Mouse (Mus musculus) lung, postnatal 0 days (tissue): ENCODE data around the gene Ccpg1. TPM values are rescaled to one million over a fixed set of nuclear protein-coding genes. Genes with fewer than 3 reads are reported as not detected.
A peak's percentile ranks its signal among the peaks of the same experiment; 100 is the strongest.

Experiments
- ATAC-seq: fragments of 200-750 bp; cut with Nextera tagmentation; 2 replicates; pipeline ENCODE4 v1.8.0; 2017; ENCODE audit warnings: moderate library complexity
- DNase-seq: peaks from one replicate; pipeline ENCODE4 v3.0.0-alpha.2; 2016; ENCODE audit warnings: low spot score
- H3K27ac ChIP-seq: fragments of 300-500 bp; sonication (generic); 2 replicates; pipeline ENCODE4 v1.5.1; 2014; ENCODE audit warnings: antibody characterized with exemption, mild to moderate bottlenecking, low read length, mixed read lengths
- H3K27me3 ChIP-seq: fragments of 300-500 bp; sonication (generic); replicated peaks from 2 replicates; pipeline ENCODE4 v1.6.1; 2014; ENCODE audit warnings: low read length, mixed read lengths; ENCODE audit not compliant: insufficient read depth
- H3K36me3 ChIP-seq: fragments of 300-500 bp; sonication (generic); 2 replicates; pipeline ENCODE4 v1.6.1; 2014; ENCODE audit warnings: low read length, mixed read lengths; ENCODE audit not compliant: insufficient read depth
- H3K4me1 ChIP-seq: fragments of 300-500 bp; sonication (generic); 2 replicates; pipeline ENCODE4 v1.6.1; 2014; ENCODE audit warnings: antibody characterized with exemption, low read depth, low read length, mixed read lengths; ENCODE audit not compliant: insufficient read depth
- H3K4me2 ChIP-seq: fragments of 300-500 bp; sonication (generic); replicated peaks from 2 replicates; pipeline ENCODE4 v1.6.1; 2014; ENCODE audit warnings: low read depth, mild to moderate bottlenecking, low read length, moderate library complexity, mixed read lengths
- H3K4me3 ChIP-seq: fragments of 300-500 bp; sonication (generic); 2 replicates; pipeline ENCODE4 v1.5.1; 2014; ENCODE audit warnings: low read depth, low read length
- H3K9ac ChIP-seq: fragments of 300-500 bp; sonication (generic); replicated peaks from 2 replicates; pipeline ENCODE4 v1.6.1; 2014; ENCODE audit warnings: low read depth, mild to moderate bottlenecking
- H3K9me3 ChIP-seq: fragments of 300-500 bp; sonication (generic); 2 replicates; pipeline ENCODE4 v1.6.1; 2016; ENCODE audit warnings: low read length, mixed read lengths
- CTCF ChIP-seq: IDR thresholded peaks from 2 replicates; pipeline ENCODE4 v1.5.1; 2016; ENCODE audit warnings: antibody characterized with exemption, mild to moderate bottlenecking
- EP300 ChIP-seq: IDR thresholded peaks from 2 replicates; pipeline ENCODE4 v1.6.1; 2016; ENCODE audit warnings: antibody characterized with exemption, mild to moderate bottlenecking, control low read depth
- WGBS: fragments of 180-500 bp; shearing (Covaris S2); extraction: QIAGEN DNeasy Blood & Tissue Kit; methylation state at CpG from one replicate; pipeline ENCODE4 v1.1.7; 2014; 5-methylcytosine and 5-hydroxymethylcytosine counted together
- polyA plus RNA-seq: library from polyadenylated mRNA; unstranded; fragments of >200 nt; fragmentation: Nextera tagmentation; extraction: Ambion mirVana; gene quantifications from 2 replicates; pipeline ENCODE4 v1.2.1, GENCODE M21; 2015

Gene Ccpg1
- polyA plus RNA-seq = 56.0 and 62.6 TPM in 2 replicates

DNA sequence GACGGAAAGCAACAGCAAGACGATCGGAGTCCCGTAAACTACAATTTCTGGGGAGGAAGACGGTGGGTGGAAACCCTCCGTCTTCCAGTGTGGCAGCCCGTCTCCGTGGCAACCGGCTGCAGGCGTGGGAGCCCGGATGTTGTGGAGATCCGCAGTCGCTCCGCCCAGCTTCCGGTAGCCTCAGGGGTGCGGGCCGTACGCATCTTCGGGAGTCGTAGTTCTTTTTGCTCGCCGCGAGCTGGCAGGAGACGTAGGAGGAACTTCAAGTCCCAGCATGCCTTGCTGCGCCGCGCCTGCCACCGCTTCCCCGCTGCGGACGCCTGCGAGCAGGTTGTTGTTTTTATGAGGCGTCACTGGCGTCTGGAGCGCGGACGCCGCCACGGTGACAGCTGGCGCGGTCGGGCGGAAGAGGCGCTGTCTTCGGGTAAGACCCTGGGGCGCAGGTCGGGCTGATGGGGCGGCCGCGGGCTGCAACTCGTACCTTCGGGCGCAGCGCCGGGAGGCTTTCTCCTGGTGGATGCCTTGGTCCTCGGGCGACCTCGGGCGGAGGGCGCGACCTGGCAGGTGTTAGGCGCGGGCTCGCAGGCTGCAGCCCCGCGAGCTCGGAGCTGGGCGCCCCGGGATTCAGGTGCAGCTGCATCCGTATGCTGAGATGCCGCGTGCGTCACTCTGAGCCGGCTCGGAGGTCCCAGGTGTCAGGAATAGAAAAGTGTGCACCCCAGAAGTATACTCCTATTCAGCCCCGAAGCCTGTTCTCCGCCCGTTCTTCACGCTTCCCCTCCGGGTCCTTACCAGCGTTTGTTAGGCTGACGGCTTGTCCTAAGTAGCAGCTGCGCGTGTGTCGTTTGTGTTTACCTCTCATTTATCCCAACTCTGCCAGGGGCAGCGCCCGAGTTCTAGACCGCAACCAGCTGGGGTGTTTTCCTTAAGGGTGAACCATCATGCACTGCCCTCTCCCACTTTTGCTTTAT lies at the start of gene Ccpg1, which contains the start of gene Ccpg1os:
Gene Ccpg1, plus strand, starts transcription at position 180 of the 971 bp plus-strand sequence.
Gene Ccpg1os, minus strand, starts transcription at position 133 of the 971 bp plus-strand sequence.
- H3K27me3 ChIP-seq = no peaks in the 10 kb centered on the region
- H3K4me2 ChIP-seq = peak within 1 kb of the TSS; percentile 82
- DNase-seq (peak; percentile 99), ATAC-seq (peak; percentile 100)
- no peaks in the 10 kb centered on the region for H3K36me3 ChIP-seq
- no peak for TF ChIP-seq EP300
- TF ChIP-seq CTCF = peak; percentile 46
- peak within 1 kb of the TSS; percentile 86 for H3K4me3 ChIP-seq
- peaks cover 13% of the 10 kb centered on the region for H3K4me1 ChIP-seq
- H3K9ac ChIP-seq = peak within 1 kb of the TSS; percentile 73
- peak within 1 kb of the TSS; percentile 74 for H3K27ac ChIP-seq
- H3K9me3 ChIP-seq = no peaks in the 10 kb centered on the region
- WGBS = under 1% methylated on average over 88 of the region's 88 CpGs

DNA sequence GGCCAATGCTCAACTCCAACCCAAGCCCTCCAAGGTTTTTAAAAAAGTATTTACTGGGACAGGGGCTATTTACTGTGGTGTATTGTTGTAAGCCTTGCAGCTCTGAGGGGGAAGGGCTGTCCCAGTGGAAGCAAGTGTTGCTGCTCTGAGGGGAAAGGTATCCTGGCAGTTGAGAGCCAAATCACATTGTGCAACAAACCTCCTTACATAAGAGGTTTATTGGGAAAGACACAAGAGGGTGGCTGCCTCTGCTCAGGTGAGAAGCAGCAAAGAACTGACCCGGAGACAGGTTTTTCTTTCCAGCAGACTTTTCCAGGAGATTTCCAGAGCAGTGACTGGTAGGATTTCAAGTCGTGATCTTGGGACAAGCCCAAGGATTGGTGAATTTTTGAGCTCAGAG lies 48.9 kb upstream of the Ccpg1 start:
- 62% methylated on average over 2 of the region's 2 CpGs for whole genome bisulfite sequencing
- no peaks in the 10 kb centered on the region for H3K9me3 ChIP-seq
- H3K4me2 ChIP-seq = no peak overlapping the region
- no peak overlapping the region; the same call in 1 of the 2 replicates for H3K27ac ChIP-seq
- no peak for TF ChIP-seq CTCF
- TF ChIP-seq EP300 = no peak
- no peak overlapping the region for H3K9ac ChIP-seq
- H3K27me3 ChIP-seq = no peaks in the 10 kb centered on the region
- H3K4me1 ChIP-seq = no peaks in the 10 kb centered on the region
- H3K36me3 ChIP-seq = no peaks in the 10 kb centered on the region
- no peak overlapping the region for H3K4me3 ChIP-seq
- DNase-seq = peak; percentile 74
- peak; percentile 89 for ATAC-seq

GRCm38 (mm10) chr9:72943424-72943823 lies 41.8 kb upstream of the Ccpg1 start:
- Histone ChIP-seq H3K9ac (no peak overlapping the region), H3K4me2 (no peak overlapping the region), H3K4me1 (no peaks in the 10 kb centered on the region), H3K4me3 (no peak overlapping the region), H3K9me3 (no peaks in the 10 kb centered on the region), H3K36me3 (no peaks in the 10 kb centered on the region), H3K27ac (no peak overlapping the region), H3K27me3 (no peaks in the 10 kb centered on the region)
- no peak for ATAC-seq
- 53% methylated on average over 3 of the region's 3 CpGs for WGBS
- no peak for DNase-seq
- TF ChIP-seq CTCF (peak; percentile 46), EP300 (no peak)

GRCm38 (mm10) chr9:72944286-72944685 lies 40.9 kb upstream of the Ccpg1 start:
- Histone ChIP-seq H3K4me2 (no peak overlapping the region), H3K27ac (no peak overlapping the region), H3K4me1 (no peaks in the 10 kb centered on the region), H3K9ac (no peak overlapping the region), H3K27me3 (no peaks in the 10 kb centered on the region), H3K9me3 (no peaks in the 10 kb centered on the region), H3K4me3 (no peak overlapping the region), H3K36me3 (no peaks in the 10 kb centered on the region)
- no peak for TF ChIP-seq CTCF
- no peak for TF ChIP-seq EP300
- no peak for DNase-seq
- ATAC-seq = no peak
- WGBS = 91% methylated on average over 13 of the region's 13 CpGs

DNA sequence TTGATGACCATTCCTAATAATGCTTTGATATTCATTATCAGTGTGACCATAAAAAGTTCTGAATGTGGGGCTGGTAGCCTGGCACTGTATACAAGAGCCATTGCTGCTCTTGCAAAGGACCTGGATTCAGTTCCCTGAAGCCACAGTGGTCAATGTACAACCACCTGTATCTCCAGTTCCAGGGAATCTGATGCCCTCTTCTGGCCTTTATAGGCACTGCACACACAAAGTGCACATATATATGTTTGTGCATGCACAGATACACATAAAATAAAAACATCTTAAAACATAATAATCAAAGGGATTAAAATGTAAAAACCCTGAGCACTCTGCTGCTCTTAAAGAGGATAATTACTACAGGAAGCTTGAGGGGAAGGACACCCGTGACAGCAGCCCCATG lies 38.2 kb upstream of the Ccpg1 start:
- H3K4me1 ChIP-seq = no peaks in the 10 kb centered on the region
- WGBS = 94% methylated on average over 1 of the region's 1 CpGs
- ATAC-seq = no peak

GRCm38 (mm10) chr9:72949572-72949971 lies 35.7 kb upstream of the Ccpg1 start:
- H3K27me3 ChIP-seq = no peaks in the 10 kb centered on the region
- H3K9ac ChIP-seq = no peak overlapping the region
- H3K4me1 ChIP-seq = no peaks in the 10 kb centered on the region
- H3K4me2 ChIP-seq = no peak overlapping the region
- DNase-seq (no peak), ATAC-seq (no peak)
- H3K9me3 ChIP-seq = no peaks in the 10 kb centered on the region
- no peak overlapping the region for H3K4me3 ChIP-seq
- no peak for TF ChIP-seq CTCF
- TF ChIP-seq EP300 = no peak
- H3K36me3 ChIP-seq = no peaks in the 10 kb centered on the region
- no peak overlapping the region for H3K27ac ChIP-seq
- 70% methylated on average over 7 of the region's 7 CpGs for WGBS

More for the DNA sequence above, 38.2 kb upstream of the Ccpg1 start:
- TF ChIP-seq EP300 (no peak), CTCF (no peak; the same call in 1 of the 2 replicates)
- no peak overlapping the region for H3K4me3 ChIP-seq
- H3K27me3 ChIP-seq = no peaks in the 10 kb centered on the region
- no peaks in the 10 kb centered on the region for H3K9me3 ChIP-seq
- H3K36me3 ChIP-seq = no peaks in the 10 kb centered on the region
- no peak for DNase-seq
- H3K4me2 ChIP-seq = no peak overlapping the region
- no peak overlapping the region for H3K9ac ChIP-seq
- H3K27ac ChIP-seq = no peak overlapping the region
